Mouse (Mus musculus) C2C12 (cell line): ENCODE results near the gene Slc22a15.

ENCODE experiments used
- CEBPB ChIP-seq: IDR thresholded peaks from one replicate; pipeline ENCODE4 v1.6.1; 2011; ENCODE audit warnings: low read depth, mild to moderate bottlenecking, control low read depth, moderate library complexity
- CTCF ChIP-seq: IDR thresholded peaks from one replicate; pipeline ENCODE4 v1.5.1; 2011; ENCODE audit not compliant: control insufficient read depth, insufficient read depth, insufficient read length
- FOSL1 ChIP-seq: IDR thresholded peaks from one replicate; pipeline ENCODE4 v1.8.0; 2011; ENCODE audit warnings: mild to moderate bottlenecking, low read length; ENCODE audit not compliant: poor library complexity, insufficient read depth, severe bottlenecking
- MAX ChIP-seq: IDR thresholded peaks from one replicate; pipeline ENCODE4 v1.6.1; 2011; ENCODE audit warnings: mild to moderate bottlenecking, control low read depth
- MYOD1 ChIP-seq: IDR thresholded peaks from one replicate; pipeline ENCODE4 v1.6.1; 2011; ENCODE audit warnings: low read depth; ENCODE audit not compliant: control insufficient read depth, insufficient read length
- MYOG ChIP-seq: IDR thresholded peaks from one replicate; pipeline ENCODE4 v1.6.1; 2011; ENCODE audit not compliant: control insufficient read depth, insufficient read length; ENCODE audit errors: extremely low read depth
- USF1 ChIP-seq: IDR thresholded peaks from one replicate; pipeline ENCODE4 v1.6.1; 2011; ENCODE audit warnings: low read depth, mild to moderate bottlenecking, control low read depth, moderate library complexity

- TF ChIP-seq CEBPB: no peak
- no peak for TF ChIP-seq CTCF
- no peak for TF ChIP-seq MAX
- no peak for TF ChIP-seq USF1
- no peak for TF ChIP-seq MYOD1
- TF ChIP-seq MYOG: no peak
- no peak for TF ChIP-seq FOSL1
These were observed 88.2 kb downstream of the Slc22a15 start for GRCm38 (mm10) chr3:101836045-101836444.
